Mouse (Mus musculus): ENCODE results near the gene Gm11084. TPM values are rescaled to one million over a fixed set of nuclear protein-coding genes. Genes with fewer than 3 reads are reported as not detected.
A peak's percentile ranks its signal among the peaks of the same experiment; 100 is the strongest.
"Not testable (repeated sequence)": the region's sequence is repeated elsewhere in the genome, so short reads cannot be mapped to it uniquely, and the experiment has no call there.

Gene Gm11084
- polyA plus RNA-seq, 1 experiment from 2014 or later, result not detected

- not testable (repeated sequence) for DNase-seq (ENCODE audit: low spot score); H3K27me3 ChIP-seq (ENCODE audit: control insufficient read depth, insufficient read depth, low read length); H3K9me3 ChIP-seq (ENCODE audit: control insufficient read depth, low read length); H3K36me3 ChIP-seq (ENCODE audit: control insufficient read depth, insufficient read depth, low read length); H3K9ac ChIP-seq (ENCODE audit: low read depth, low read length); H3K4me3 ChIP-seq (ENCODE audit: low read depth, low read length); ATAC-seq (ENCODE audit: low FRiP score); H3K27ac ChIP-seq (ENCODE audit: low read depth, low read length); H3K4me2 ChIP-seq (replicated peaks; ENCODE audit: low read depth, low read length); H3K4me1 ChIP-seq (replicated peaks; ENCODE audit: control insufficient read depth, insufficient read depth, low read length)
- WGBS, result 92% methylated on average over 9 of the region's 9 CpGs
These were observed 27.5 kb upstream of the Gm11084 start for GRCm38 (mm10) chr2:73014063-73014462.

GRCm38 (mm10) chr2:73012636-73013035 is 26.1 kb upstream of the Gm11084 start:
- H3K4me1 ChIP-seq (replicated peaks; ENCODE audit: control insufficient read depth, insufficient read depth, low read length), result no peaks in the 10 kb centered on the region
- 74% methylated on average over 17 of the region's 20 CpGs for WGBS
- H3K9ac ChIP-seq (ENCODE audit: low read depth, low read length), result no peak overlapping the region
- no peak overlapping the region for H3K4me2 ChIP-seq (replicated peaks; ENCODE audit: low read depth, low read length)
- no peaks in the 10 kb centered on the region for H3K27me3 ChIP-seq (ENCODE audit: control insufficient read depth, insufficient read depth, low read length)
- no peaks in the 10 kb centered on the region for H3K36me3 ChIP-seq (ENCODE audit: control insufficient read depth, insufficient read depth, low read length)
- ATAC-seq (ENCODE audit: low FRiP score) (no peak), DNase-seq (ENCODE audit: low spot score) (peak; percentile 89)
- H3K9me3 ChIP-seq (ENCODE audit: control insufficient read depth, low read length), result no peaks in the 10 kb centered on the region
- H3K4me3 ChIP-seq (ENCODE audit: low read depth, low read length), result no peak overlapping the region
- no peak overlapping the region for H3K27ac ChIP-seq (ENCODE audit: low read depth, low read length)

- no peak for ATAC-seq (ENCODE audit: low FRiP score)
- Histone ChIP-seq H3K4me3 (ENCODE audit: low read depth, low read length) (no peak overlapping the region), H3K27ac (ENCODE audit: low read depth, low read length) (no peak overlapping the region), H3K36me3 (ENCODE audit: control insufficient read depth, insufficient read depth, low read length) (no peaks in the 10 kb centered on the region), H3K9ac (ENCODE audit: low read depth, low read length) (no peak overlapping the region), H3K4me1 (replicated peaks; ENCODE audit: control insufficient read depth, insufficient read depth, low read length) (peaks cover 6% of the 10 kb centered on the region; the same call in 1 of the 2 replicates), H3K9me3 (ENCODE audit: control insufficient read depth, low read length) (no peaks in the 10 kb centered on the region), H3K27me3 (ENCODE audit: control insufficient read depth, insufficient read depth, low read length) (no peaks in the 10 kb centered on the region), H3K4me2 (replicated peaks; ENCODE audit: low read depth, low read length) (no peak overlapping the region)
- WGBS, result 93% methylated on average over 9 of the region's 9 CpGs
- no peak for DNase-seq (ENCODE audit: low spot score)
These were observed 21.0 kb upstream of the Gm11084 start for GRCm38 (mm10) chr2:73007472-73007871.

DNA sequence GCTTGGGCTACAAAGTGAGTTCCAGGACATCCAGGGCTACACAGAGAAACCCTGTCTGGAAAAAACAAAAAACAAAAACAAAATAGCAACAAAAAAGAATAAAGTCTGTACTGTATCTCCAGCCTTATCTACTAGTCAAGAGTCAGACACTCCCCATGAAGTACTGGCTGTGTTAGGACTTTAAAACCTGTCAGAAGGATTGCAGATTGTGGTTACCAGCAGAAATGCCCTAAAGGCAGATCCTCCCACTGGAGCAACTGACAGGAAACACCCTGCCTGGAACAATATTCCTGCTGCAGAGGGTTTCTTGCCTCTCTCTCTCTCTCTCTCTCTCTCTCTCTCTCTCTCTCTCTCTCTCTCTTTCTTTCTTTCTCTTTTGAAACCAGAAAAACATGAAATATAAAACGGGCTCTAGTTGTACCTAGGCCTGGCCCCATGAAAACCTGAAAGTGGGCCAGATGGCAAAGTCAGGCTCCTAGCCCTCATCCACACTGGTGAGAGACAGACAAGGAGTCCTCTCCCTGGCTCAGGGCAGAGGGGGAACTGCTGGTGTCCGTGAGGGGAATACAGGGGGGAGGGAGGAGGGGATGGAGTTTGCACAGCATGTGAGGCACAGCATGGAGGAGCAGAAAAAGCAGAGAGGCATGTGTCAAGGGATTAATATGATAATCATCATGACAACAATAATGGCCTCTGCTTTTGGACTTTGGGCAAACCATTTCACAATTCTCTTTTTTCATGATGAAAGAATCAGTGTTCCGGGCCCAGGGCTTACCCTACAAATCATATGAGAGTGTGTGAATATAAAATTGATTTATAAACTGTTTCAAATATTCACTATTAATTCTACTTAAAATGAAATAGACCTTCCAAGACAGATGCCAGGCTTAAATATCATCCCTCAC is 19.3 kb upstream of the Gm11084 start:
- ATAC-seq (ENCODE audit: low FRiP score) (no peak), DNase-seq (ENCODE audit: low spot score) (no peak)
- H3K27me3 ChIP-seq (ENCODE audit: control insufficient read depth, insufficient read depth, low read length), result no peaks in the 10 kb centered on the region
- no peak overlapping the region for H3K4me2 ChIP-seq (replicated peaks; ENCODE audit: low read depth, low read length)
- H3K36me3 ChIP-seq (ENCODE audit: control insufficient read depth, insufficient read depth, low read length), result no peaks in the 10 kb centered on the region
- H3K4me1 ChIP-seq (replicated peaks; ENCODE audit: control insufficient read depth, insufficient read depth, low read length), result peaks cover 6% of the 10 kb centered on the region; the same call in 1 of the 2 replicates
- H3K9ac ChIP-seq (ENCODE audit: low read depth, low read length), result no peak overlapping the region
- 52% methylated on average over 3 of the region's 3 CpGs for WGBS
- no peak overlapping the region for H3K4me3 ChIP-seq (ENCODE audit: low read depth, low read length)
- H3K27ac ChIP-seq (ENCODE audit: low read depth, low read length), result 0 out of 2 replicates have a peak overlapping the region, but pooled peaks have one; percentile 13
- H3K9me3 ChIP-seq (ENCODE audit: control insufficient read depth, low read length), result no peaks in the 10 kb centered on the region

- peak overlapping the region; percentile 17; the same call in 1 of the 2 replicates for H3K27ac ChIP-seq (ENCODE audit: low read depth, low read length)
- peak overlapping the region; percentile 26 for H3K4me2 ChIP-seq (replicated peaks; ENCODE audit: low read depth, low read length)
- WGBS, result 38% methylated on average over 23 of the region's 24 CpGs
- H3K27me3 ChIP-seq (ENCODE audit: control insufficient read depth, insufficient read depth, low read length), result no peaks in the 10 kb centered on the region
- DNase-seq (ENCODE audit: low spot score) (peak; percentile 42), ATAC-seq (ENCODE audit: low FRiP score) (peak; percentile 67; the same call in 1 of the 2 replicates)
- peaks cover 6% of the 10 kb centered on the region; the same call in 1 of the 2 replicates for H3K4me1 ChIP-seq (replicated peaks; ENCODE audit: control insufficient read depth, insufficient read depth, low read length)
- H3K36me3 ChIP-seq (ENCODE audit: control insufficient read depth, insufficient read depth, low read length), result no peaks in the 10 kb centered on the region
- no peaks in the 10 kb centered on the region for H3K9me3 ChIP-seq (ENCODE audit: control insufficient read depth, low read length)
- H3K4me3 ChIP-seq (ENCODE audit: low read depth, low read length), result no peak overlapping the region
- H3K9ac ChIP-seq (ENCODE audit: low read depth, low read length), result no peak overlapping the region
These were observed 17.5 kb upstream of the Gm11084 start for GRCm38 (mm10) chr2:73003751-73004717.

DNA sequence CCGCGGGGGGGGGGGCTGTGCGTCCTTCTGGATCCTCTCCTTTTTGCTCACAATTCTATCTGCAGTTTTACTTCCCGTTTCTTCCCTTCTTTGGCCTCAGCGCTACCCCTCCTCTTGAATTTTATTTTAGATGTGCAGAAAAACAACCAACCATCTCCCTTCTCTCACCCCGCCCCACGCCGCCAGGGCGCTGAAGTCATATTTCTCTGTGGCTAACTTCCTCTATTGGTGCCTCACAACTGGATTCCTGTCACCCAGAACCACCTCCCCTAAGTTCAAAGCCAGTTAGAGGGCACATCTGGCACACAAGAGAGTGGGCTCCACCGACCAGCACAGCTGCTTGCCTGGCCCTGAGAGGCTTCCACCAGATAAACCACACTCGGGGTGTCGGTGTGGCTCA is 16.5 kb upstream of the Gm11084 start:
- Histone ChIP-seq H3K4me1 (replicated peaks; ENCODE audit: control insufficient read depth, insufficient read depth, low read length) (peaks cover 6% of the 10 kb centered on the region; the same call in 1 of the 2 replicates), H3K27me3 (ENCODE audit: control insufficient read depth, insufficient read depth, low read length) (no peaks in the 10 kb centered on the region), H3K4me3 (ENCODE audit: low read depth, low read length) (no peak overlapping the region), H3K9ac (ENCODE audit: low read depth, low read length) (no peak overlapping the region), H3K27ac (ENCODE audit: low read depth, low read length) (no peak overlapping the region), H3K9me3 (ENCODE audit: control insufficient read depth, low read length) (no peaks in the 10 kb centered on the region), H3K4me2 (replicated peaks; ENCODE audit: low read depth, low read length) (no peak overlapping the region), H3K36me3 (ENCODE audit: control insufficient read depth, insufficient read depth, low read length) (no peaks in the 10 kb centered on the region)
- WGBS, result 56% methylated on average over 10 of the region's 12 CpGs
- ATAC-seq (ENCODE audit: low FRiP score) (no peak), DNase-seq (ENCODE audit: low spot score) (no peak)

GRCm38 (mm10) chr2:73002451-73002850 is 15.9 kb upstream of the Gm11084 start:
- H3K9me3 ChIP-seq (ENCODE audit: control insufficient read depth, low read length), result no peaks in the 10 kb centered on the region
- no peak overlapping the region for H3K4me2 ChIP-seq (replicated peaks; ENCODE audit: low read depth, low read length)
- H3K36me3 ChIP-seq (ENCODE audit: control insufficient read depth, insufficient read depth, low read length), result no peaks in the 10 kb centered on the region
- H3K27me3 ChIP-seq (ENCODE audit: control insufficient read depth, insufficient read depth, low read length), result no peaks in the 10 kb centered on the region
- 88% methylated on average over 6 of the region's 6 CpGs for WGBS
- no peak overlapping the region for H3K9ac ChIP-seq (ENCODE audit: low read depth, low read length)
- no peak for ATAC-seq (ENCODE audit: low FRiP score)
- H3K4me3 ChIP-seq (ENCODE audit: low read depth, low read length), result no peak overlapping the region
- peaks cover 6% of the 10 kb centered on the region; the same call in 1 of the 2 replicates for H3K4me1 ChIP-seq (replicated peaks; ENCODE audit: control insufficient read depth, insufficient read depth, low read length)
- DNase-seq (ENCODE audit: low spot score), result no peak
- H3K27ac ChIP-seq (ENCODE audit: low read depth, low read length), result no peak overlapping the region

DNA sequence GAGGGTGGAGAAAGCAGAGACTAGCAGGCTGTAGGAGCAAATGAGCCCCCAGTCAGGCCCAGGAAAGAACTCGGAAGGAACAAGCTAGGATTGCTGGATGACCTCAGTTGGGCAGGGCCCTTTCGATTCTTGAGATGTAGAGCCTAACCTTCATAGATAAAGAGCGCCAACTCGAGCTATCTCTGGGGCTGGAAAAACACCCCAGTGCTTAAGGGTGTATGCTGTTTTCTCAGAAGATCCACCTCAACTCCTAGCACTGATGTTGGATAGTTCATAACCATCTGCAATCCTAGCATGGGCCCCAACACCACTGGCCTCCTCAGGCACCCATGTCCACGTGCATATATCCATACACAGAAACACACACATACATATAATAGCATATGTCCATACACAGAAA is 15.5 kb upstream of the Gm11084 start:
- Histone ChIP-seq H3K36me3 (ENCODE audit: control insufficient read depth, insufficient read depth, low read length) (no peaks in the 10 kb centered on the region), H3K27me3 (ENCODE audit: control insufficient read depth, insufficient read depth, low read length) (no peaks in the 10 kb centered on the region), H3K9me3 (ENCODE audit: control insufficient read depth, low read length) (no peaks in the 10 kb centered on the region), H3K4me1 (replicated peaks; ENCODE audit: control insufficient read depth, insufficient read depth, low read length) (peaks cover 6% of the 10 kb centered on the region; the same call in 1 of the 2 replicates), H3K9ac (ENCODE audit: low read depth, low read length) (no peak overlapping the region), H3K27ac (ENCODE audit: low read depth, low read length) (no peak overlapping the region), H3K4me3 (ENCODE audit: low read depth, low read length) (no peak overlapping the region), H3K4me2 (replicated peaks; ENCODE audit: low read depth, low read length) (no peak overlapping the region)
- ATAC-seq (ENCODE audit: low FRiP score) (no peak), DNase-seq (ENCODE audit: low spot score) (no peak)
- WGBS, result 88% methylated on average over 5 of the region's 5 CpGs

Measured in hindbrain, embryonic 11.5 days (tissue).